Mouse (Mus musculus) skeletal muscle tissue, adult 2 months (tissue): Measurements from ENCODE around the gene Gnai3.

ENCODE experiments used
- DNase-seq: peaks from one replicate; pipeline ENCODE4 v3.0.0-alpha.2; 2012; ENCODE audit warnings: low read depth, low spot score

The Gnai3 gene

DNA sequence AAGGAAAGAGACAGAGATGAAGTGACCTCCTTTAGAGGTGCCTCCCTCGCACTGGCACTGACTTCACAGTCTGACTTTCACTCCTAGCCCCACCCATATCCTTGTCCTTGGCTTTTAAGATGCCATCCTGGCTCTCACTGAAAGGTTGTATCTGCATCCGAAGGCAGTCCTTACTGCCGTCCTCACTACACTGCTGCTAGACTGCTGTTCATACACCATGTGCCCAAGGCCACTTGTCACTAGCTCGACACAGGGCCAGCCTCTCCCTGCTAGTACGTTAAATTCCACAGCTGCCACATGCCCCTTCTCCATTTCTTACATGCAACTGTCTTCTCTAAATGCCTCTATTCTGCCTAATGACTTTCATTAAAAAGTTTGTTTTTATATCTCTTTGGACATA, 34.6 kb downstream of the Gnai3 start:
- DNase-seq, result no peak

DNA sequence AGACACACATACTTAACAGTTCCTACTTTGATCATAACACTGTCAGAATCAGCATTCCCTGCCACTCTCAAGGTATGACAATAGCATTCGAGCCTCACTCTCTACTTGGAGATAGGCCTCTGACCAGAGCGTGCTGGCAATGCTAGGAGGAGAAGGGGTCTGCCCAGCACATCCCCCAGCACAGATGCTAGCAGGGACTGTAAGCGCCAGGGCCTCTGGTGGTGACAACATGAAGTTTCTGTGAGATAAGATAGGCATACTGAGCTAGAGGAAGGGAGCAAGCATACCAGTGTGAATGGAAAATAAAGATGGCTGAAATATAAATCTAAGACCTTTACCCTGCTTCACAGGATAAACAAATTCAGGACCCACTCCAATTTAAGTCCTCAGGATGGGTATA, 40.7 kb downstream of the Gnai3 start:
- no peak for DNase-seq

DNA sequence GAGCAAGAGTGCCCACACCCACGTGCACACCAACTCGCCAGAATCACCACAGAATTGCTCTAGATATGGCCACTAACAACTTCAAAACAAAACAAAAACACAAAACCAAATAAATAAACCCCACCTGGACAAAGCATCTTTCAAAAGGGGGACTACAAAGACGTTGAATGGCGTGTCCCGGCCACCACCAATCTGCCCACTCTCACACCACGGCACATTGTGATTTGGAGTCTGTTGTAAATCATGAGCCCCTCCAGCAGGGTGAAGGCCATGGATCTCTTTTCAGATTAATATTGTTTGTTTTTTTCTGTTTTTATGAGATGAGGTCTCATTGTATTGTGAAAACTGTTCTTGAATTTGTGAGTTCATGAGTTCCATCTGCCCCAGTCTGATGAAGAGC, 43.9 kb downstream of the Gnai3 start:
- no peak for DNase-seq

DNA sequence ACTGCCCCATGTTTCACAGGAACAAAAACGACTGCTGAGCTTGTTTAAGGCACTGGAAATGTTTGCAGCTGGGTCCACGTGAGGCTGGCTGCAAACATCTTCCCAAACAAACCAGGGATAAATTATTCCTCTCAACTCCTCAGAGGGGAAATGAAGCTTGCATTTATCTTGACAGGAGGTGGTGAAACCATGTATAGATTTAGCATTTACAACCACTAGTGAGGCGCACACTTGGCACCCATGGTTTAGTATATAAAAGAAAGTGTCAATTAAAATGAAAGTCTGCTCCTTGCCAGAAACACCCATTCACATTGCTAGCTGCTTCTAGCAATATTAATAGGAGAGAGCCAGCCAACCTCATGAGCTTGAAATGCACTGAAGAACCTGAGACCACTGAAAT, 44.4 kb downstream of the Gnai3 start:
- DNase-seq, result no peak

DNA sequence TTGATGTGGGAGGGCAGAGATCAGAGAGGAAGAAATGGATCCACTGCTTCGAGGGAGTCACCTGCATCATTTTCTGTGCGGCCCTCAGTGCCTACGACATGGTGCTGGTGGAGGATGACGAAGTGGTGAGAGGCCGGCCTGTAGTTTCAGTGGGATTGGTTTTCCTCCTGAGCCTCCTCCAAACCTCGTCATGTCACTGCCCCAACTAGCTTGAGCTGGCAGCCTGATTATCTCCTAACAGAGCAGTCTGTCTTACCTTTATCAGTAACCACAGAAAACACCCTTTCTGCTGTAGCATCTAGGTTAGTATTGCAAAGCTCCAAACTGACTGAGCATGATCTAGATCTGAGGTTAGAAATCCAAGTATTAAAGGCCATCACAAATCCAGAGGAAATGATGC, 47.6 kb downstream of the Gnai3 start:
- no peak for DNase-seq

DNA sequence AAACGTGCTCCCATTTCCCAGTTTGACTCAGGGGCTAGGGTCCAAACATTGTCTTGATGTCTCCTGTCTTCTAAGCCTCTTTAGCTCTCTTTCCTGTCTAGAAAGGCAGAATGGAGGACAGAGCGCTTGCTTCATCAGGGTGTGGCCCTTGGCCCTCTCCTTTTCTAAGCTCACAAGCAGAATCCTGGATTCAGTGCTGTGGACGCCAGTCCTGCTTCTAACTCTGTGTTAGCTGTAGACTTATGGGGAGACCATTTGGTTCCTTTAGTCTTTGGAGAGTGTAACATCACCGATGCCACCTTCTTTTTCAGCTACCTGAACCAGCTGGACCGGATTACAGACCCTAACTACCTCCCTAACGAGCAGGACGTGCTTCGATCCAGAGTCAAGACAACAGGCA, 48.3 kb downstream of the Gnai3 start:
- DNase-seq, result no peak

DNA sequence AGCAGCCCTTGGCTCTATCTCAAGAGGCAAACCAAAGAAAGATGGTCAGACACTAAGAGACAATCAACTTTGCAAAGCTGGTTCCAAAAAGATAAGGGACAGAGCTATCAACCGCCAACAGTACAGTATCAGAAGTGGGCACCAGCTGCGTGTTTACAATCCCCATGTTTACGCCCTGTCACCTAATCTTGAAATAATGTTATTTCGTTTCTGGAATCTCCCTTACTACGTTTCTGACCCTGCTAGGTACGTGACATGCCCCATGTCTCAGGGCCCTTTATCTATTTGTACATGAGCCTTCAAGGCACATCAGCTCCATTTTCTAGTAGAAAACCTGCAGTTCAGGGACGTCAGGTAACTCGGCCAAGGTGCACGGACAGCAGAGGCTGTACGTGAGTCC, 49.2 kb downstream of the Gnai3 start:
- no peak for DNase-seq

DNA sequence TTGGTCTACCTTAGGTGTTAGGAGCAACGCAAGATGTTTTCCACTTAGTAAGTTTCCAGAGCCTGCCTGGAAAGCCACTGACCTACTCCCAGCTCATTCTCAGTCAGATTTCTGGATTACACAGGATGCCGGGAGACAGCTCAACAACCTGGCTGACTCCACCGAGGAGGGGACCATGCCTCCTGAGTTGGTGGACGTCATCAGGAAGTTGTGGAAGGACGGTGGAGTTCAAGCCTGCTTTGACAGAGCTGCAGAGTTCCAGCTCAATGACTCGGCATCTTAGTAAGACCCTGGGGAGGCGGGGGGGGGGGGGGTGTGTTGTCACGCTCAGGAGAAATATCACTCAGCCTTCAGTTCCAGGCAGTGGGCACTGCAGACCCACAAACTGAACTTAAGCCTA, 49.7 kb downstream of the Gnai3 start:
- DNase-seq, result no peak

DNA sequence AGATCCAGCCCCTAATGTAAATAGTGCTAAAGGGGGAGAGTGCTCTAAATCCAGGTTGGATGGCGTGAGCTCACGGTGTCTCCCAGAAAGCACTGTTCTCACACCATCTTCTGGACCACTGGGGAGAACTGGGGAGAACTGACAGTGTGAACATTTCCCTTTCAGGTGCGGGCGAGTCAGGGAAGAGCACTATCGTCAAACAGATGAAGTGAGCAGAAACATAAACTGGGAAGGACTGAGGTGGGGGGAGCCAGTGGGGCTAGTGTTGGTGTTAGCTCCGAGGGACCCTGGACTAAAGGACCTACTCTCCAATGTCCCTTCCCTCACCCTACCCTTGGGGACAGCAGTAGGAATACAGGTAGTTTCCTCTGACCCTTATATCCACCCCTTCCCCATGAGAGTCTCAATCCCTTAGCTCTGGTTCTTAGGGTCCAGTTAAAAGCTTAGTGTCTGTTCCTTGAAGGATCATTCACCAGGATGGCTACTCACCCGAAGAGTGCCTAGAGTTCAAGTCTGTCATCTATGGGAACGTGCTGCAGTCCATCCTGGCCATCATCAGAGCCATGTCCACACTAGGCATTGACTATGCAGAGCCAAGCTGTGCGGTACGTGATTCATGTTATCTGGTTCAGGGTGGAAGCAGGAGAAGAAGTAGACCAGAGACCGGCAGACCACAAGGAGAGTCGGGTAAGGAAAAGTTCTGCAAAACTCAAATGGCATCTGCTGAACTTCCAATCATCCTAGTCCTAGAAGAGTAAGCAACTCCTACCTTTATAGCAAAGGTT, 50.8 kb downstream of the Gnai3 start:
- DNase-seq, result no peak

DNA sequence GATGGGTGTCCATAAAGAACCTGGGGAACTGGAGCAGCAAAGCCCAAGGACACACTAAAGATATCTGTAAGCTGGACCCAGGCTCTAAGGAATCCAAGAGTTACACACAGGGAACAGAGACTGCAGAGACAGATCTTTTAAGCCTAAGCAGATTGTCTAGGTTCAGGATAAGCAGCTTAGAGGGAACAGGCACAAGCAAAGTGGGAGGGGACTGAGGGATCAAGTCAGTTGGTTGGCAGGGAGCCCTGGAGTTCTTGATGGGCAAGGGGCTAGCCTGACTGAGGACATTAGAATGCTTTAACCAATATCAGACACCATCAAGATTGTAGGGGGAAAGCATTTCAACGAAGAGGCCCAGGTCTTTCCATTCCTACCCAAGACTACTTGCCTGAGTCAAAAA, 51.8 kb downstream of the Gnai3 start:
- DNase-seq, result no peak

DNA sequence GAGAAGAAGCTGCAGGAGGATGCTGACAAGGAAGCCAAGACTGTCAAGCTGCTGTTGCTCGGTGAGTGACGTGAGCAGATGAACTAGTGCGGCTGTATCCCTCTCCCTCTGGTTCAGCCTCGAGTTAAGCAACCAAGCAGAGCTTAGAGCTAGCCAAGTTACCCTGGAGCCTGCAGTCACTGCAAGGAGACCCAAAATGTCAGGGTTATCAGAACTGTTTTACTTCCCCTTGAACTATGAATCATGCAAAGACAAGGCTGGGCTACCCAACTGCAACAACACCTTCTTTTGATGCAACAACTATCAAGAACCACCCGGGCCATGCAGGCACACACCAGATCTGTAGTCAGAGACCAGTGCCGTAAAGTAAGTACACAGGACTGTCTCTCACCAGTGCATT, 52.6 kb downstream of the Gnai3 start:
- no peak for DNase-seq

DNA sequence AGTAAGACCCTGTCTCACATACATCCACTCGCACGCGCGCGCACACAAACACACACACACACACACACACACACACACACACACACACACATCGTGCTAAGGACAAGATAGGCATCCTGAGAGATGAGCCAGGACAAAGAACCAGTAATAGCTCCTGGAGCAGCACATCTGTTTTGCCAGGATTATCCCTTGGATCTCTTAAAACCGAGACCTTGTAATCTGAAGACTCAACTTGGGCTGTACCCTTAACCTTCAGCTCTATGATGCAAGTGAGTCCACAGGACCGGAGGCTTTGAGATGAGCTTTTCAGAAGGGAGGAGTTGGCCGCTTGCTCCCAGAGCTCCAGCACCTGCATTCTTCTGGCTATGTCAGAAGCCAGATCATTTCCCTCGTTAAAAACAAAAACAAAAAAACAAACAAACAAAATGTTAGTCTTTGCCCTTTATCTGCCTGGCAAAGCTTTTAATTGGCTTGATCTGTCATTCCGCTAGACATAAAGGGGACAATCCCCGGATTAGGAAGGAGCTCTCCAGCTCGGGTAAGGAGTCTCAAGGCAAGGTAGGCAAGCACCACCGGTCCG, 53.3 kb downstream of the Gnai3 start, which contains the start of gene Gnat2:
Gnat2 (plus strand) TSS at position 254 of the 580 bp plus-strand sequence.
- DNase-seq, result no peak

DNA sequence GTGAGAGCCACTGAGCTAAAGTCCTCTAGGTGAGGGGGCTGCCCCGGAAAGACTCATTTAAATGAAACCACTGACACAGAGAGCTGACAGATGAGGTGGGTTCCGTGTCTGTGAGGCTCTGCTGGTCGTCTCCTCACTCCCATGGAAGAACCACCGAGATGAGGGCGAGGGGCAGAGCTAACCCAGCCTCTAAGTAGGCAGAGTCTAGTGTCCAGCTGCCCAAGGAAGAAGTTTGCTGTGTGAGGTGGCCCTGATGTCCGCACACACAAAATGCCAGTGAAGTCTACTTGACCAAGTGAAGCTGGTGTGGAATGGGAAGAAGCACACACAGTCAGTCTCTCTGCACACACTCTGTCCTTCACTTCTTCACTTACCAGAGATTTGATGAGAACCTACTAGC, 53.9 kb downstream of the Gnai3 start:
- no peak for DNase-seq

DNA sequence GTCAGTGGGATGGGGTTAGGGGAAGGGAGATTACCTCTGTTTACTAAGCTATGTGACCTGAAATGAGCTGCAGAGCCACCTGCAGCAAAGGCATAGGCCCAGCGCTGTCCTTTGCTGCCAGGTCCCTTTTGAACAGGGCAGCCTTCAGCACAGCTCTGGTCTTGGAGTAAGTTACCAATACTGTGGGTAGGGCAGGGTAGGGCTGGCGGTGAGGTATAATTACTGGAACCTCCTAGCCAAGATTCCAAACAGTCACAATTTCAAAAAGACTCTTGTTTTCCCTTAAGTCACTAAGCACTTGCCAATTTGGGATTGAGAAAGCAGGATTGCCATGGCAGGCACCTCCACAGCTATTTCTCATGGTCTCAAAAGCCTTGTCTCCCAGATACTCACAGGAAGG, 55.4 kb downstream of the Gnai3 start:
- DNase-seq, result no peak

DNA sequence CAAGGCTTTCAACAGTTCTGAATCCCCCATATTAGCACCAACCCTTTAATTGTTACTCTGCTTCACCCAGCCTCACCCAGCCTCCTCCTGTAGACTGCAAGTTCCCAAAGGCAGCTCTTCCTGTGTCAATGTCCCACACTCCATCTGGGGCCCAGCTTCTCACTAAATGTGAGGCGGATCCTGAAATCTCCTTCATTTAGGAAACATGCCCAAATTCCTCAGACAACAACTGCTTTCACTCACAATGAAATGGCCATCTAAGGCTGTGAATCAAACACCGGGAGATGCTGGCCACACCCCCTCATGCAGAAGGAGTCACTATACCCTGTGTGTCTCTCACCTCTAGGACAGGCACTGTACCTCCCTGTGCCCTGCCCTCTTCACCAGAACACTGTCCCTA, 56.0 kb downstream of the Gnai3 start:
- DNase-seq, result no peak

DNA sequence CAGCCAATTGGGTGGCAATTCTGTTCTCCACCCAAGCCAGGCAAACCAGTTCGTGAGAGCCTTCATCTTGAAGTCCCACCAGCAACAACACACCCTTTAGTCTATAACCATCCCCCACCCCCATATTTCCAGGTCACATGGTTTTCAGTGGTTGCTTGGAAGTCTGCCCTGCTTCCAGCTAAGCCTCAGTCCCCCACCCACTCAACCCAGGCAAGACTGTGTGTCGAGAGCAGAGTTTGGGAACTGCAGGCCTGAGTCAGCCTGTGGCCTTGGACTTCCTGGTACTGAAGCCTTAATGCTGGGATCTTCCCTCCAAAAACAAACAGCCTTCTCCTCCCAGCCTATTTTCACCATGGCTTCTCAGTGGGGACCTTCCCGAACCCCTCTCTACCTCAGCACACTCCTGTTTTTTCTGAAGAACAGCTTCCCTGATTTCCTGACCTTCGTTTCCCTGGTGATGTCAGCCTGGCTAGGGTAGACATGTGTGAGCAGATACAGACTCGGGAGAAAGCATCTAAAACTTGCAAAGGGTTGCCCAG, 57.0 kb downstream of the Gnai3 start:
- no peak for DNase-seq

DNA sequence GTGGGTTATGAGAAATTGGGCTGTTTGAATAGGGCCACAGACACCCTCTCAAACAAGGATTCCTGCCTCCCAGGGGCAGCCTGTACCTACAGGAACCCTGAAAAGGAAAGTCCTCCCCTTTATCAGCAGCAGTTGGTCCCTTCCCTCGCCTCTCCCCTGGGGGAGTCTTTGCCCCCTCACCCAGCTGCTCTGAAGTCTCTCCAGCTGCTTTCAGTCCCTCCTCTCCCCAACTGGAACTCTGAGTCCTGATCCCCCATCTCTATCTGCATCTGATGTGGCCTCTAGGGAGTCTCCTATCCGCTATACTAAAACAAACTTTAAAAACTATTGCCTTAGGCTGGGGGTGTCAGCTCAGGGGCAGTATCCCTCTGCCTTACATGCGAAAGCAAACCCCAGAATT, 58.6 kb downstream of the Gnai3 start:
- no peak for DNase-seq

DNA sequence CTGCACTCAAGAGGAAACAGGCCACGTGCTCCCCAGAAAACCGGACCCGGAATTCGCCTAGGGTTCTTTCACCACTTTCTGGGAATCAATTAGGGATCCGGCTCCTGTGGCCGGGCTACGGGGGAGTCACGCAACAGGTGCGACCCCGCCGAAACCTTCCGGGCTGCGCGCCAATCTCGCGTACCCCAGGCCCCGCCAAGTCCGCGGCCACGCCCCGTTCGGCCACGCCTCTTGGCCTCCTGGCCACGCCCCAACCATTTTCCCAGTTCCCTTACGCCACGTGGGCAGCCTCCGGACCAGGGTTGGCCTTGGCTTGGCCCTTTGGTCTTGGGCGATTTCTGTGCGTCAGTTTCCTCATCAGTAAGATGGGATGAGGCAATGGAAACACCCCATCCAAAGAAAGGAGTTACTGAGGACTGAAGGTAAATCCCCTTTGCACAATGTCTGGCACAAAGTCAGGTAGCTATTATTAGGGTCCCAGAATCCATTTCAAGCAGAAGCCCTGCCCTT, 59.4 kb downstream of the Gnai3 start, which contains the start of gene Ampd2:
Ampd2 (minus strand) TSS at position 182 of the 510 bp plus-strand sequence.
- DNase-seq, result peak; percentile 67

DNA sequence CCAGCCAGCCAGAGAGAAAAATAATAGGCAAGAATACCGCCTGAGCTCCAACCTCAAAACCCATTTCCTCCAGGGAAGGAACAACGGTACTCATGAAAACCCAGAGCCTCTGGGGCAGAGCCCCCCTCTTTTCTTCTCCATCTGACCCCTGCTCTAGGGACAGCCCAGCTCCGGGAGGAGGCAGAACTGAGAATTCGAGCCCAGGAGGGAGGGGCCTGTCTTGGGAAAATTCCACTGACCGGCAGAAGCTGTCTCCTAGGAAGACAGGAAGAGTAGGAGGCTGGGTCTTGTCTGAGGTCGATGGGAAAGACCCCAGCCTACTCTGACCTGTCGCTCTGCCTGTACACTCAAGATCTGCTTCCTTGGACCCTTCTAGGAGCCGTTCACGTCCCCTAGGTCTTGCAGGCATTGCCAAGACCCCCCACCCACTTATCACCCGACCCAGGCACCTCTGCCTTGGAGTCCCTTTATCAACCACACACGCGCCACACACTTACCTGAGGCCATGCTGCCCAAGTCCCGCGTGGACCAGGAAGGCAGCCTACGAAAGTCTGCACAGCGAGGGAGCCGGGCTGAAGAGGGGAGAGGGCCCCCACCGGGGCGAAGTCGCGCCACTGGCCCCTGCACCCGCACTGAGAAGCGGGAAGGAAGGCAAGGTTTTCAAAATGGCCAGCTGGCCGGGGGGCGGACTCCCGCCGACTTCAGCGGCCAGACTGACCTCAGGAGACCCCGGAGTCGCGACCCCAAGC, 60.1 kb downstream of the Gnai3 start:
- peak; percentile 82 for DNase-seq

DNA sequence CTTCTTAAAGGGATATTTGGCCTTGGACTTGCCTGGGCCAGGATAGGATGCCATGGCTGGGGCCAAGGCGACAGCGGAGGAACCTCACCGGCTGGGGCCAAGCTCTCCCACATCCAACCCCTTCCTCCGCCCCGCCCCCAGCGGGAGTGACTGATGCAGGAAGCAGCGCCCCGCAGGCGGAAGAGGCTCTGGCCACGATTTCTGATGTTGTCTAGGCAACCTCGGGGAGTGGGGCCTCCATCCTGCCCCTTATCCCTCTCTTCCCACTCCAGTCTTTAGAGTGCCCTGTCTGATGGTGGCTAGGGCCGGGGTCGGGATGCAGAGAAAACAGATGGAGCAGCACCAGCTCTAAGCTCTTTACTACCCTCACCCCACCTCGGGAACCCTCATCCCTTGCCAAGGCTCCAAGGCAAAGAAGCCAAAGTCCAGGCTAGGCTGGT, 60.6 kb downstream of the Gnai3 start:
- DNase-seq, result peak; percentile 84

DNA sequence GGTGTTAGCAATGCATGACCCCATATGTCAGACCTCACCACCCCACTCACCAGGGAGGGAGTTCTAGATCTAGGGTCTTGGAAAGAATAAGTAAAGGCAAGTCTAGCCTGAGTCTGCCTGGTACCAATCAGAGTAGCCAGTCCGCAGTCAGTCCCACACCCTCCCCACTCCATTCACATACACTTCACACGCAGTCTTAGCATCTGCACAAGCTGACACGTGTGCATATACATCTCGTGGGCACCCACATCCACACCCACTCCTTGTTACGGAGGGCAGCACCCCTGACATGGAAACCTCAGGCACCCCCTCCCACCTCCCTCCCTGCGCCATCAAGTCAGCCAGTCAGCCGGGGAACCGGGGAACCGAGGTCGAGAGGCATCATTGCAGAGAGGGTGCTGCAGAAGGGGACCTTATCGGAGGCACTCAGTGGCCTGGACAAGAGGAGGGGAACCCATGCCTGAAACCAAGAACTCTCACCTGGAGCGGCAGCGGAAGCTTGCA, 61.1 kb downstream of the Gnai3 start:
- no peak for DNase-seq

DNA sequence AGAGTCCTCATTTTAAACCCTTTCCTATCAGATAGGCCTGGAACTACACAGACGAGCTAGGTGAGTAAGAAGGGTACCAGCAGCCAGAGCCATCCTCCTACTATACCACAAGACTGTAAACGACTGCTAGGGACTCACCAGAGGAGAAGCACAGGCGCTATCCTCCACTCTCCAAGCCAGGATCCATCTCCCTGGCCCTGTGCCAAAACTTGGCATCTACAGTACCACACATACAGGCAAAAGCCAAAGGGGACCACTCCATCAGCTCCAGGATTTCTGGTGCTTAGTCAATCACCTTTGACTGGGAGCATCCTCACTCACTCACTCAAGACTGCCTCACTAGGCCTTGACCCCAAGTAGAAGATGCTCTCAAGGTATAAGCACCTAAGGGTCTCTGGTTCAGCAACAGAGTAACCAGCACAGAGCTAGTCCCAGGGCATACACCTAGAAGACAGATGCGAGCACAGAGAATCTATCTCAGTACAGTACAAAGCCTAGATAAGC, 62.0 kb downstream of the Gnai3 start:
- DNase-seq, result no peak
